Mouse (Mus musculus): ENCODE data around the gene Psmb9. TPM values are rescaled to one million over a fixed set of nuclear protein-coding genes. Genes with fewer than 3 reads are reported as not detected.
A peak's percentile ranks its signal among the peaks of the same experiment; 100 is the strongest.

Gene Psmb9
- polyA plus RNA-seq, 1 experiment from 2014 or later, result 3.8 TPM

- Histone ChIP-seq H3K4me2 (peak within 1 kb of the TSS; percentile 73), H3K4me1 (peaks cover 15% of the 10 kb centered on the region), H3K9ac (peak within 1 kb of the TSS; percentile 47), H3K27ac (no peak within 1 kb of the TSS), H3K36me3 (no peaks in the 10 kb centered on the region), H3K4me3 (peak within 1 kb of the TSS; percentile 45), H3K9me3 (no peaks in the 10 kb centered on the region), H3K27me3 (peaks cover 95% of the 10 kb centered on the region)
- peak; percentile 75 for ATAC-seq (ENCODE audit: insufficient number of reproducible peaks, insufficient read depth, low FRiP score, low TSS enrichment, low read depth)
- WGBS, result 4% methylated on average over 41 of the region's 41 CpGs
Observed at GRCm38 (mm10) chr17:34196941-34197894, 9.7 kb upstream of the Psmb9 start, which contains the start of gene Psmb8. Psmb8 (plus strand) TSS chr17:34197721.

- WGBS, result 34% methylated on average over 12 of the region's 12 CpGs
- H3K9ac ChIP-seq, result no peak overlapping the region
- peaks cover 98% of the 10 kb centered on the region for H3K27me3 ChIP-seq
- no peaks in the 10 kb centered on the region for H3K9me3 ChIP-seq
- H3K4me1 ChIP-seq, result peaks cover 15% of the 10 kb centered on the region
- H3K27ac ChIP-seq, result no peak overlapping the region
- no peak overlapping the region for H3K4me3 ChIP-seq
- ATAC-seq (ENCODE audit: insufficient number of reproducible peaks, insufficient read depth, low FRiP score, low TSS enrichment, low read depth), result no peak
- no peaks in the 10 kb centered on the region for H3K36me3 ChIP-seq
- no peak overlapping the region for H3K4me2 ChIP-seq
Observed at GRCm38 (mm10) chr17:34196491-34196890, 8.9 kb upstream of the Psmb9 start.

- H3K27me3 ChIP-seq, result peaks cover 96% of the 10 kb centered on the region
- H3K4me3 ChIP-seq, result no peak overlapping the region
- no peak overlapping the region for H3K27ac ChIP-seq
- no peaks in the 10 kb centered on the region for H3K36me3 ChIP-seq
- H3K4me1 ChIP-seq, result peaks cover 15% of the 10 kb centered on the region
- no peak for ATAC-seq (ENCODE audit: insufficient number of reproducible peaks, insufficient read depth, low FRiP score, low TSS enrichment, low read depth)
- no peak overlapping the region for H3K4me2 ChIP-seq
- WGBS, result 79% methylated on average over 4 of the region's 4 CpGs
- H3K9ac ChIP-seq, result no peak overlapping the region
- no peaks in the 10 kb centered on the region for H3K9me3 ChIP-seq
Observed at GRCm38 (mm10) chr17:34194723-34195122, 7.2 kb upstream of the Psmb9 start.

- H3K4me2 ChIP-seq, result no peak overlapping the region
- H3K4me3 ChIP-seq, result no peak overlapping the region
- H3K27me3 ChIP-seq, result peaks cover 95% of the 10 kb centered on the region
- 58% methylated on average over 8 of the region's 8 CpGs for WGBS
- H3K9ac ChIP-seq, result no peak overlapping the region
- H3K9me3 ChIP-seq, result no peaks in the 10 kb centered on the region
- H3K4me1 ChIP-seq, result peaks cover 14% of the 10 kb centered on the region
- H3K27ac ChIP-seq, result no peak overlapping the region
- ATAC-seq (ENCODE audit: insufficient number of reproducible peaks, insufficient read depth, low FRiP score, low TSS enrichment, low read depth), result no peak
- no peaks in the 10 kb centered on the region for H3K36me3 ChIP-seq
Observed at GRCm38 (mm10) chr17:34193468-34193867, 5.9 kb upstream of the Psmb9 start.

- no peak overlapping the region for H3K4me3 ChIP-seq
- H3K27ac ChIP-seq, result no peak overlapping the region
- 0 out of 2 replicates have a peak overlapping the region, but pooled peaks have one; percentile 11 for H3K9ac ChIP-seq
- whole genome bisulfite sequencing, result 16% methylated on average over 16 of the region's 16 CpGs
- H3K4me1 ChIP-seq, result peaks cover 13% of the 10 kb centered on the region
- H3K27me3 ChIP-seq, result peaks cover 95% of the 10 kb centered on the region
- peak overlapping the region; percentile 14; the same call in 1 of the 2 replicates for H3K4me2 ChIP-seq
- no peaks in the 10 kb centered on the region for H3K36me3 ChIP-seq
- no peak for ATAC-seq (ENCODE audit: insufficient number of reproducible peaks, insufficient read depth, low FRiP score, low TSS enrichment, low read depth)
- H3K9me3 ChIP-seq, result no peaks in the 10 kb centered on the region
Observed at GRCm38 (mm10) chr17:34192852-34193251, 5.3 kb upstream of the Psmb9 start.

GRCm38 (mm10) chr17:34188986-34189385, 1.4 kb upstream of the Psmb9 start:
- Histone ChIP-seq H3K9ac (no peak overlapping the region), H3K4me1 (peaks cover 14% of the 10 kb centered on the region), H3K4me2 (no peak overlapping the region), H3K4me3 (no peak overlapping the region), H3K27ac (no peak overlapping the region), H3K27me3 (peaks cover 88% of the 10 kb centered on the region), H3K36me3 (no peaks in the 10 kb centered on the region), H3K9me3 (no peaks in the 10 kb centered on the region)
- WGBS, result 70% methylated on average over 6 of the region's 6 CpGs
- ATAC-seq (ENCODE audit: insufficient number of reproducible peaks, insufficient read depth, low FRiP score, low TSS enrichment, low read depth), result no peak

GRCm38 (mm10) chr17:34188010-34188409, 446 bp upstream of the Psmb9 start:
- no peak for ATAC-seq (ENCODE audit: insufficient number of reproducible peaks, insufficient read depth, low FRiP score, low TSS enrichment, low read depth)
- 1% methylated on average over 20 of the region's 20 CpGs for WGBS

GRCm38 (mm10) chr17:34186885-34187260, 691 bp downstream of the Psmb9 start:
- Histone ChIP-seq H3K4me2 (peak overlapping the region; percentile 97), H3K36me3 (no peaks in the 10 kb centered on the region), H3K9ac (peak overlapping the region; percentile 65), H3K4me1 (peaks cover 14% of the 10 kb centered on the region), H3K27ac (no peak overlapping the region), H3K27me3 (peaks cover 80% of the 10 kb centered on the region), H3K4me3 (peak overlapping the region; percentile 59), H3K9me3 (no peaks in the 10 kb centered on the region)
- WGBS, result 3% methylated on average over 14 of the region's 14 CpGs
- ATAC-seq (ENCODE audit: insufficient number of reproducible peaks, insufficient read depth, low FRiP score, low TSS enrichment, low read depth), result peak; percentile 11; the same call in 1 of the 2 replicates

More at GRCm38 (mm10) chr17:34188010-34188409, 446 bp upstream of the Psmb9 start:
- Histone ChIP-seq H3K27me3 (peaks cover 88% of the 10 kb centered on the region), H3K4me3 (peak overlapping the region; percentile 59), H3K36me3 (no peaks in the 10 kb centered on the region), H3K4me1 (peaks cover 14% of the 10 kb centered on the region), H3K27ac (peak overlapping the region; percentile 81), H3K9ac (peak overlapping the region; percentile 73), H3K4me2 (peak overlapping the region; percentile 97), H3K9me3 (no peaks in the 10 kb centered on the region)

- H3K9ac ChIP-seq, result no peak overlapping the region
- peaks cover 14% of the 10 kb centered on the region for H3K4me1 ChIP-seq
- no peaks in the 10 kb centered on the region for H3K9me3 ChIP-seq
- H3K4me3 ChIP-seq, result no peak overlapping the region
- H3K36me3 ChIP-seq, result no peaks in the 10 kb centered on the region
- no peak overlapping the region for H3K4me2 ChIP-seq
- peaks cover 72% of the 10 kb centered on the region for H3K27me3 ChIP-seq
- WGBS, result 85% methylated on average over 9 of the region's 9 CpGs
- no peak overlapping the region for H3K27ac ChIP-seq
- no peak for ATAC-seq (ENCODE audit: insufficient number of reproducible peaks, insufficient read depth, low FRiP score, low TSS enrichment, low read depth)
Observed at GRCm38 (mm10) chr17:34185526-34185925, 2.0 kb downstream of the Psmb9 start.

- Histone ChIP-seq H3K36me3 (no peaks in the 10 kb centered on the region), H3K4me2 (no peak overlapping the region), H3K4me3 (no peak overlapping the region), H3K27ac (no peak overlapping the region), H3K27me3 (peaks cover 54% of the 10 kb centered on the region), H3K4me1 (peaks cover 14% of the 10 kb centered on the region), H3K9ac (no peak overlapping the region), H3K9me3 (no peaks in the 10 kb centered on the region)
- 75% methylated on average over 15 of the region's 15 CpGs for WGBS
- ATAC-seq (ENCODE audit: insufficient number of reproducible peaks, insufficient read depth, low FRiP score, low TSS enrichment, low read depth), result no peak
Observed at GRCm38 (mm10) chr17:34183564-34184219, 3.9 kb downstream of the Psmb9 start.

- Histone ChIP-seq H3K36me3 (no peaks in the 10 kb centered on the region), H3K9ac (no peak overlapping the region), H3K27me3 (peaks cover 28% of the 10 kb centered on the region), H3K4me1 (no peaks in the 10 kb centered on the region), H3K27ac (no peak overlapping the region), H3K9me3 (0 out of 2 replicates have a peak, but pooled peaks cover 14% of the 10 kb centered on the region), H3K4me2 (no peak overlapping the region), H3K4me3 (no peak overlapping the region)
- ATAC-seq (ENCODE audit: insufficient number of reproducible peaks, insufficient read depth, low FRiP score, low TSS enrichment, low read depth), result no peak
- WGBS, result 67% methylated on average over 13 of the region's 13 CpGs
Observed at GRCm38 (mm10) chr17:34179913-34180859, 7.4 kb downstream of the Psmb9 start.

Measured in embryonic facial prominence, embryonic 13.5 days (tissue).